Mouse (Mus musculus) liver, embryonic 14.5 days (tissue): ENCODE measurements at regions not wholly inside any gene's neighbourhood (a gene's known extent, or its start where the extent isn't known, plus 50 kb on each side); places are given as distances from the start of the nearest gene placed in this dataset.

Experiments
- CTCF ChIP-seq: IDR thresholded peaks from 2 replicates; pipeline ENCODE4 v1.5.1; 2016; ENCODE audit warnings: antibody characterized with exemption, low read depth, control low read depth
- EP300 ChIP-seq: IDR thresholded peaks from 2 replicates; pipeline ENCODE4 v1.6.1; 2016; ENCODE audit warnings: antibody characterized with exemption, low read depth

GRCm38 (mm10) chr8:34449391-34450044 lies 338.0 kb upstream of the Gm10131 start:
- TF ChIP-seq CTCF (no peak), EP300 (no peak)
